Mouse (Mus musculus) retina, adult 2 months (tissue): Measurements from ENCODE around the gene Slc2a4.

Experiments used
- DNase-seq: peaks from one replicate; pipeline ENCODE4 v3.0.0-alpha.2; 2012; ENCODE audit warnings: low read depth, low spot score

The Slc2a4 gene

GRCm38 (mm10) chr11:69901993-69902392, 46.0 kb downstream of the Slc2a4 start:
- DNase-seq: no peak

GRCm38 (mm10) chr11:69901406-69901846, 46.6 kb downstream of the Slc2a4 start:
- peak; percentile 87 for DNase-seq

GRCm38 (mm10) chr11:69900471-69901405, 47.2 kb downstream of the Slc2a4 start, which contains the start of the genes 2810408A11Rik and Neurl4:
TSS of gene 2810408A11Rik (minus strand) at chr11:69900987.
TSS of gene Neurl4 (plus strand) at chr11:69901072.
- DNase-seq: peak; percentile 78

- DNase-seq: no peak
Measured at GRCm38 (mm10) chr11:69899870-69900269, 48.1 kb downstream of the Slc2a4 start.

GRCm38 (mm10) chr11:69895291-69895690, 52.7 kb downstream of the Slc2a4 start, which contains the start of gene Acap1:
TSS of gene Acap1 (minus strand) at chr11:69895539.
- DNase-seq: no peak

GRCm38 (mm10) chr11:69894671-69895070, 53.3 kb downstream of the Slc2a4 start:
- no peak for DNase-seq
